Mouse (Mus musculus) left cerebral cortex, adult 2 months (tissue): ENCODE results near the gene Spg21. TPM values are rescaled to one million over a fixed set of nuclear protein-coding genes. Genes with fewer than 3 reads are reported as not detected.

Source experiments
- DNase-seq, 2 experiments: peaks; one replicate each; pipeline ENCODE4 v3.0.0; 2021 to 2022; ENCODE audit warnings: low spot score in 2 of 2, mixed read lengths in 1 of 2; ENCODE audit errors: extremely low spot score in 1 of 2
- H3K27ac ChIP-seq: fragments of 200-600 bp; 2 replicates; pipeline ENCODE4 v1.8.1; 2022
- H3K4me3 ChIP-seq: fragments of 200-600 bp; 2 replicates; pipeline ENCODE4 v1.8.1; 2022
- CTCF ChIP-seq: fragments of 200-600 bp; IDR thresholded peaks from 2 replicates; pipeline ENCODE4 v1.8.1; 2022; ENCODE audit warnings: antibody characterized with exemption, mild to moderate bottlenecking, moderate library complexity
- intact Hi-C: fragments of 180-260 bp; cut with DNase I; formaldehyde crosslinking; loops from one replicate; pipeline ENCODE4 v1.15.1; 2025
- total RNA-seq, 2 experiments: library from RNA; stranded (reverse); gene quantifications; 2 replicates each; pipeline ENCODE4 v1.2.3; 2021

Gene Spg21
- total RNA-seq, 2 experiments from 2014 or later, result 25.9 to 30.9 TPM

DNA sequence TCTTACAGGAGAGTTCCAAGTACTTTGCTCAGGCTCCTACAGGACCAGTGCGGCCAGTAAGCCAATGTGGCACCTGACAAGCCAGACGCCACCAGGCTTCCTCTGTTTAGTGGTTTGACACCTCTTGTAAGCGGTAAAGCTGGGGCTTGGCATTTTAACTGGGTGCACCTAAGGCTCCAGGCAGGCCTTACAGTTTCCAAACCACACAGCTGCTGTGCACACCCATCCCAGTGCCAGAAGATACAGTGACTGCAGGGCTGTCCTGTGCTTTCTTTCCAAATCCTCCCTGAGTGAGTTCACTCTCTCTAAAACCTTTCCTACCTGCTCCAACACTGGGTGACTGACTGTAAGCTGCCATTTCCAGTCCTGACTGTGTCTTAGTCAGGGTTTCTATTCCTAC lies 30.7 kb downstream of the Spg21 start:
- no peak overlapping the region for H3K4me3 ChIP-seq
- TF ChIP-seq CTCF, result no peak
- intact Hi-C loops, result no loop called here
- DNase-seq, result no peak
- H3K27ac ChIP-seq, result no peak overlapping the region

DNA sequence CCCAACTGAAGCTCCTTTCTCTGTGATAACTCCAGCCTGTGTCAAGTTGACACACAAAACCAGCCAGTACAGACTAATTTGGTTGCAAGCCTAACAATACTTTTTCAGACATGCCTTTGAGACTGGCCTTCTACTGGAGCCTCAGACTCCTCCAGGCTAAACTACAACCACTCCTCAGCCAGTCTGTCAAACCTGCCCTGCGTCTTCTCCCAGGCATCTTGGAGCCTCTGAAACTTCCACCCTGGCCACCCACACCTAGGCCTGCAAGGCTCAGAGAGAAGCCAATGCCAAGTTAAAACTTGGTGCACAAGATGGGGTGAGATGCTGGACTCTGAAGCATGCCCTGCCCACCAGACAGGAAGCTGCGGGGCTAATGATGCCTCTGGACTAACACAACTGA lies 31.6 kb downstream of the Spg21 start:
- no peak overlapping the region for H3K27ac ChIP-seq
- DNase-seq, result no peak
- no peak overlapping the region for H3K4me3 ChIP-seq
- no peak for TF ChIP-seq CTCF
- intact Hi-C loops, result no loop called here

DNA sequence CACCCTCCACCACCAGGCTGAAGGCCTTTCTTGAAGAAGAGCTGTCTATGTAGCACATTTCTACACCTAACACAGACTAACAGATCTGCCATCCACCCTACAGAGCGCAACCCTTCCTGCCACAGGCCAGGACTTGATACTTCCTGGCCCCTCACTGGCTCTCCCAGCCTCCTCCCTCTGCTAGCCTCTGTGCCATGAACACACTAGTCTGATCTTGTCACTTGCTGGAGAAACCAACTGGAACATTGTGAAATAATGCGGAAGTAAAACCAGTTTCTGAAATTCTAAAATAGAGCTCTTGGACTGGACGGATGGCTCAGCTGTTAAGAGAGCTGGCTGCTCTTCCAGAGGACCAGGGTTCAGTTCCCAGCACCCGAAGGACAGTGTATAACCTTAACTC lies 32.1 kb downstream of the Spg21 start:
- H3K4me3 ChIP-seq, result no peak overlapping the region
- DNase-seq, result no peak
- H3K27ac ChIP-seq, result no peak overlapping the region
- TF ChIP-seq CTCF, result no peak
- intact Hi-C loops, result no loop called here

DNA sequence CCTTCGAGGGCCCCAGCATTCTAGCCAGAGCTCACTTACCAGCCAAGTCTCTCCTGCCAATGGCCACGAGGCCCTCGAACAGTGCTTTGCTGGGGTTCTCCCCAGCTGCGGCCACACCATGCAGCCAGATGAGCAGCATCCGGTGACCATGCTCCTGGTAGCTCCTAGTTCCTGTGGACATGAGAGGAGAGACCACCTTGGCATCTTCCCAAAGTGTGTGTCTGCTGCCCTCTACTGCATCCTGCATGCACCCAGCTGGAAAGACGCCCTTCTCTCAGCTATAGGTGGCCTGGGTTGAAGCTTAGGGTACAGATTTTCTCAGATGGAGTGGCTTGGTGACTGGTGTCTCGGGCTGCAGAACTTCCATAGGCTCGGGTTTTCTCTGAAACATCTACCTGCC lies 41.4 kb downstream of the Spg21 start:
- no peak for DNase-seq
- TF ChIP-seq CTCF, result no peak; the same call in none of the 2 replicates
- intact Hi-C loops, result no loop called here
- no peak overlapping the region for H3K4me3 ChIP-seq
- H3K27ac ChIP-seq, result no peak overlapping the region

DNA sequence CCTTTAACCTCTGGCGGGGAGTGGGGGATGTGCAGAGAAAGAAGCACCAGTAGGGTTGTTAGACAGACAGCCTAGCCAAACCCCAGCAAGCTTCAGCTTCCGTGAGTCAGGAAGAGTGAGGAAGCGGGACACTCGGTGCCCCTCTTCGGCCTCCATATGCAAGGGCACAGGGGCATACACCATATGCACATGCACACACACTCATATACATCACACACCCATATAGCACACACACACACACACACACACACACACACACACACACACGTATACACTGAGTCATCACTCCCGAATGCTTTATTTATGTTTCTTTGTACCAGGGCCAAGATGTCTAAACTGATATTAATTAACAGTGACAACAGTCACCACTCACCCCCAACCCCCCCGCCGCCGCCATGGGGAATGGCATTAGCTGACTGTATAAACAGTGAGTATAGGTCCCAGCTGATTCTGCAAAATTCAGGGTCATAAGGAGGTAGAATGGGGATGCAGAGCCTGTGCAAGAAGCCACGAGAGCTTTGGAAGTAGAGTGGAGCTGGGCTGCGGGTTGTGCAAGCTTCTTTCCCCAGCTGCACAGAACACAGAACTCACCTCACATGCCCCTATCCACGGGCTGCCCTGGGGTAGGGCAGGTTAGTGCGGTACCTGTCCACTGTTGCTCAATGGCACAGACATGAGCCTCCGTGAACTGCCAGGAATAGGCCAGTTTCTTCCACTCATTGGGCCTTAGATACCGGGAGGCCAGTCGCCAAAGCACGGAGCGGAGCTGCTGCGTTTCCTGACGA lies 42.2 kb downstream of the Spg21 start:
- TF ChIP-seq CTCF, result no peak
- intact Hi-C loops, result no loop called here
- H3K4me3 ChIP-seq, result no peak overlapping the region
- no peak overlapping the region for H3K27ac ChIP-seq
- DNase-seq, result no peak

DNA sequence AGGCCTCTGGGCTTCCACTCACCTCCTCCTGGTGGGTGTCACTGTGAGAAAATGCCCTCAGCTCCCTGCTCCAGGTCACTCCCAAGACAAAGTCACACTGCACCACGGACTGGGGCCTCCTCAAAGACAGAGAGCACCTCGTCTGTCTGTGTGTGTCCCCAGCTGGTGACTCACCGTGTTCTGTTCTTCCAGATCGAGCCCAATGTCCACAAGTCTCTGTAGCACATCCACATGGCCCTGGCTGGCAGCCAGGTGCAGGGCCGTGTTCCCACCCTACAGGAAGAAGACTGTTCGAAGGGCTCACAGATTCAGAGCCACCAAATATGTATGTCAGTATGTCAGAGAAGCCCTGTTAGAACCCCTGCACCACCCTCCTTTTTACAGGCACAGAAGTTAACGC lies 47.7 kb downstream of the Spg21 start:
- Histone ChIP-seq H3K4me3 (no peak overlapping the region), H3K27ac (no peak overlapping the region)
- DNase-seq, result no peak
- intact Hi-C loops, result no loop called here
- TF ChIP-seq CTCF, result no peak

DNA sequence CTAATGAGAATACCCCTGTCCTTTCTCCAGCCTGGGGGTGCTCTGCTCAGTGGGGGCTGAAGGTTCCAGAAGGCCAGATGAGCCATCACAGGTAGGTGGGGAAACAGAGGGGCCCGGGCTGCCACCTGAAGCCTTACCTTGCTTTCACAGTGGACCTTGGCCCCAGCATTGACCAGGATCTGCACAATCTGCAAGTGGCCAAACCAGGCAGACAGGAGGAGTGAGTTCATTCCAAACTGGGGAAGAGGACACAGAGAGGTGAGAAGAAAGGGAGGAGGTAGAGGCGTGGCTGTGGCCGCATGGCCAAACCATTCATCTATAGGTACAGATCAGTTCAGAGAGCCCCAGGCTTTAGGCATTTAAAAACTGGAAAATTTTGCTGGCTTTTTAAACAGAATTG lies 51.8 kb downstream of the Spg21 start:
- intact Hi-C loops, result no loop called here
- Histone ChIP-seq H3K4me3 (no peak overlapping the region), H3K27ac (no peak overlapping the region)
- no peak for DNase-seq
- no peak for TF ChIP-seq CTCF

DNA sequence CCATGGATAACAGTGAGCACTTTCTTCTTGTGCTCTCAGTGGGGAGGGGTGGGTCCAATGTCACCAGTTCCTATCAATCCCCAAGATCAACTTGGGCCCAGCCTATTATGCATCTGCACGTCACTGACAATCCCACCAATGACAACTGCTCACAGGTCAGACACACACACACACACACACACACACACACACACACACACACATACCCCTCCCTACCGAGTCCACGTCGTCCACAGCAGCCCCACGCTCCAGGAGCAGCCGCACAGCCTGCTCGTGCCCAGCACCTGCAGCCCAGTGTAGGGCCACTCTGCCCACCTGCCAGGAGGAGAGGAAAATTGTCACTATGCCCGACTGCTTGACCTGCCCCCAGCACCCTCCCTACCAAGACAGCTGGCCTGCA lies 53.7 kb downstream of the Spg21 start:
- no peak for DNase-seq
- no peak for TF ChIP-seq CTCF
- intact Hi-C loops, result no loop called here
- Histone ChIP-seq H3K27ac (no peak overlapping the region), H3K4me3 (no peak overlapping the region)

DNA sequence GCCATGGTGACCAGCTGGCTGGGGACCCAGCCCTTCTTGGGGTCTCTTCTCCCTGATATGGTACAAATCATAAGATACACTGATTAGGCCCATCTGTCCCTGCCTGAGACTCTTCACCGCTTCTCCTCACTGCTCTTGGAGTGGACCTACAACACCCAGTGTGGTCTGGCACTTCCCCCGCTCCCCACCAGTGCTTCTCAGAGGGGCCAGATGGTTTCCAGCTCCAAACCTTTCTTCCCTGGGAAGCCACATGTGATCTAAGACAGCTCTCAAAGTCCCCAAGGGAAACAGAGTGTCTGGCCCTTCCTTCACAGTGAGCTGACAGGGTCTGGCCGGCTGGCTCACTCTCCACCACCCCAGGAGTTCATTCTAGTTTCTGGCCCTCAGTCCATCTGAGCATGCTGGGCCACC lies 54.1 kb downstream of the Spg21 start:
- Histone ChIP-seq H3K4me3 (no peak overlapping the region), H3K27ac (no peak overlapping the region)
- no peak for TF ChIP-seq CTCF
- DNase-seq, result no peak
- intact Hi-C loops, result no loop called here

DNA sequence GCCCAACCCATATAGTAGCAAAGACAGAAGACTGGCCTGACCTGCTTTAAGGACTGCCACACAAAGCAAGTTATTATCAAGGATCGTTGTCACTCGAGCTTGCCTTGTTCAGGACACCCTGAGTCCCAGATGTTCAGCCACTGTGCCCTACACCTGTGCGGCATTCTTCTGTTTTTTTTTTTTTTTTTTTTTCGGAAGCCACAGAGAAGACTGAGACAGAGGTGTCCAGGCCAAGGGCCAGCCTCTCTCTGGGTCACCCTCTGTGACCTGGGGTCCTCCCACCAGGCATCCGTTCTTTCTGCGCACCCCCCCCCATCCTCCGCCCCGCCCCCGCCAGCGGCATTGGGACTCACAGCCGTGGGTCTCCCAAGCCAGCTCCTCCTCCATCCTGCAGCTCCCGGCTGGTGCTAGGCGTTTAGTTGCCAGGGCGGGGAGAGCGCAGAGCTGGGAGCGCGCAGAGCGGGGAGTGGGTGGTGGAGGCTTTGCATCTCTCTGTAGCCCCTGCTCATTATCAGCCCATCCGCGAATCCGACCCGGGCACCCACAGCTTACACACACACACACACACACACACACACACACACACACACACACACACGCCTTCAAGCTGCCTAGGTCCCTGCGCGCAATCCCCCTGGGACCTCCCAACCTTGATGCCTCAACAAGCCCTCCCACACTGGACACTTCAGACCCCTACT lies 59.2 kb downstream of the Spg21 start, which contains the start of gene Ankdd1a:
Ankdd1a (minus strand) TSS at position 387 of the 698 bp plus-strand sequence.
- intact Hi-C loops, result loop anchor here (5.0 kb wide), 1 partner anchor 142 kb away; no protein-coding TSS in a partner anchor

DNA sequence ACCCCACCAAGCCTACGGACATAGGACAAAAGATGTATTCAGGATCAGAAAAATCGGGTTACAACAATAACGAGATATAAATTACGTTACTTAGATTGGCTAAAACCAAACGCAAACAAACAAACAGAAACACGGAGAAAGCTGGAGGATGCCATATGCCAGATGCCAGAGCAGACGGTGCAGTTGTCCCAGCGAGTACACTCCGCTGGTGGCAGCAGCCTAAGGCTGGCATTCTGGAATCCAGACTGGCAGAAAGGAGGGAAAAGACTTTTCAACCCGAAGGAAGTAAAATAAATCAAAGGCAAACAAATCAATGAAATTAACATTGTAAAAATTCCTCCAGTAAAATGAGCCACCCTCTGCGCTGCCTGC lies 59.7 kb downstream of the Spg21 start:
- H3K27ac ChIP-seq, result no peak overlapping the region
- H3K4me3 ChIP-seq, result peak overlapping the region; percentile 19
- intact Hi-C loops, result loop anchor here (5.0 kb wide), 1 partner anchor 142 kb away; no protein-coding TSS in a partner anchor
- TF ChIP-seq CTCF, result no peak
- DNase-seq, result no peak

More for the DNA sequence above, 59.2 kb downstream of the Spg21 start, which contains the start of gene Ankdd1a:
- no peak for TF ChIP-seq CTCF
- Histone ChIP-seq H3K4me3 (peak within 1 kb of the TSS; percentile 19), H3K27ac (no peak within 1 kb of the TSS)
- peak; percentile 60 to 62 for DNase-seq

DNA sequence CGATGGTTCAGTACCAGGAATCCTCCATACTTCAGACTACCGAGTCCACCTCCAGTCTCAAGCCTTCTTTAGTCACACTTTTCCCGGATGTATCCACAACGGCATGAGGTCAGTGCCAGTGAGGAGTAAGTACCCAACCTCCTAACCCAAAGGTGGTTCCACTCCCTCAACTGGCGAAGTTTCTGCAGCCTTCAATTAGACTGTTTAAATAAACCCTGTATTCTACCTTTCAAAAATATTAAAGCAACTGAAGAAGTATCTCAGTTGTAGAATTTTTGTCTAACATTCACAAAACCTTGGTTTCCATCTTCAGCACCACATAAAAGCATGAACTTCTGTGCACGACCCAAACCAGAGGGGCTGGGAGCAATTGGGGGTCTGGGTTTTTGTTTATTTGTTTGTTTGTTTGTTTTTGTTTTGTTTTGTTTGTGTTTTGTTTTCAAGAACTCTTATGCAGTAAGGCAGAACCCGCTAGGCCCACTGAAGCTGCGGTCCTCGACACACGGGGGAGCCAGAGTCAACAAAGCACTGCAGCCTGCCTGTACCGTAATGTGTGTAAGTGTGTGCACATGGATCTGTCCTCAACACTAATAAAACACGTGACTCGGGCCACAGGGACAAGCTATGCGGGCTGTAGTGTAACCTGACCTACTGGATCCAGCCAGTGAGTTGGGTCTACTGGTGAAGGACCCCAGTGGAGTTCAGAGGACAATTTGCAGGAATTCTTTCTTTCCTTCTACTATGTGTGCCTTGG lies 63.0 kb downstream of the Spg21 start:
- intact Hi-C loops, result loop anchor here (1.0 to 5.0 kb wide), 2 partner anchors 57 to 139 kb away; partner anchors contain the start of gene Plekho2
- peak; percentile 88 for TF ChIP-seq CTCF
- Histone ChIP-seq H3K4me3 (no peak overlapping the region), H3K27ac (no peak overlapping the region)
- peak; percentile 73 to 79 for DNase-seq
